8 mouse cellular contexts compared by ENCODE assay signal in the genomic region with DNA sequence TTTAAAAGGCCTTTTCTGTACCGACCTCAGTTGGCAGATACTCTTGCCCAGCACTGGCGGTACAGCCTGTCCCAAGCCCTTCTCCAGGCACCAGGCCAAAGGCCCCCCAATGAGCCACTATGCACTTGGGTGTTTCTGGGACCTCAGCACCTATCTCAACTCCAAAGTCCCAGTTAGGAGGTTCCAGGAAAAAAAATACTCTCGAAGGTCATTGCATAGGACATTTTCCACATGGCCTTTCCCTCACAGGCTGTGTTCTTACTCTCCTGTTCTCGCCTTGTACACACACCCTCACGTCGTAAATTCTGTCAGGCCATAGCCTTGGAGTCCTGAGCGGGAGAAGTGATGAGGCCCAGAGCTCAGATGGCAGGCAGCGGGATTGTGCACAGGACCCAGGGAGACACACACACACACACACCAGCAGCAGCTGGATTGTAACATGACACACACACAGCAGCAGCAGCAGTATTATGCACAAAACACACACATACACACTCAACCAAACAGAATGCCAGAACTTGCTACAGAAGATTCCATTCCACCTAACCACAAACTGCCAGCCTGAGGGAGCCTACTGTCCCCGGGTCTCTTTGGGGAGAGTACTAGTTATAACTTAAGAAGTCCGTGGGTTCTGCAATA. TPM values are rescaled to one million over a fixed set of nuclear protein-coding genes. Genes with fewer than 3 reads are reported as not detected.
DNase-seq lines count a peak whose midpoint lies in the region; ATAC-seq and TF ChIP-seq lines count a peak whose summit lies in the region.

No protein-coding gene starts in this region.

- 39% methylated on average over 10 of the region's 10 CpGs for WGBS in lung, embryonic 15.5 days
- 29% methylated on average over 10 of the region's 10 CpGs for WGBS in kidney, adult 2 months
- WGBS in neural tube, embryonic 15.5 days, result 45% methylated on average over 10 of the region's 10 CpGs

- peak; percentile 31 for DNase-seq in adrenal gland, adult 2 months
- DNase-seq in adrenal gland, adult 18-20 months (ENCODE audit: low spot score in 2 of 2), result no peak
- no peak for DNase-seq in lung, postnatal 25 days (ENCODE audit: low spot score)
- peak; percentile 67 for DNase-seq in kidney, adult 2 months
- no peak for DNase-seq in thymus, postnatal 14 days
- no peak for DNase-seq in thymus, postnatal 25 days

- H3K9me3 ChIP-seq in lung, embryonic 15.5 days, result no peaks in the 10 kb centered on the region
- H3K9me3 ChIP-seq in neural tube, embryonic 15.5 days (replicated peaks), result no peaks in the 10 kb centered on the region

- no peak for TF ChIP-seq POLR2A in kidney, adult 2 months (IDR thresholded peaks at IDR 0.05; ENCODE audit: low read depth, low read length)

- H3K27me3 ChIP-seq in lung, embryonic 15.5 days, result no peaks in the 10 kb centered on the region; the same call in 1 of the 2 replicates
- H3K27me3 ChIP-seq in kidney, adult 2 months (replicated peaks; ENCODE audit: control insufficient read depth, insufficient read depth, low read length), result no peaks in the 10 kb centered on the region
- H3K27me3 ChIP-seq in neural tube, embryonic 15.5 days (replicated peaks), result 0 out of 2 replicates have a peak, but pooled peaks cover 4% of the 10 kb centered on the region

- H3K36me3 ChIP-seq in lung, embryonic 15.5 days, result no peaks in the 10 kb centered on the region
- H3K36me3 ChIP-seq in kidney, adult 2 months (ENCODE audit: control insufficient read depth, insufficient read depth, low read length), result no peaks in the 10 kb centered on the region
- no peaks in the 10 kb centered on the region for H3K36me3 ChIP-seq in neural tube, embryonic 15.5 days

- no peak for ATAC-seq in lung, embryonic 15.5 days (ENCODE audit: borderline replicate concordance, extremely low read depth, low FRiP score, low TSS enrichment)
- ATAC-seq in neural tube, embryonic 15.5 days (ENCODE audit: low FRiP score), result no peak

- no peak overlapping the region for H3K27ac ChIP-seq in lung, embryonic 15.5 days
- H3K27ac ChIP-seq in kidney, adult 2 months (ENCODE audit: insufficient read depth, low read depth, low read length), result peak overlapping the region; percentile 57
- peak overlapping the region; percentile 28; the same call in 1 of the 2 replicates for H3K27ac ChIP-seq in neural tube, embryonic 15.5 days (replicated peaks)

- H3K4me1 ChIP-seq in lung, embryonic 15.5 days, result peaks cover 16% of the 10 kb centered on the region
- H3K4me1 ChIP-seq in kidney, adult 2 months (ENCODE audit: control insufficient read depth, insufficient read depth, low read length), result peaks cover 4% of the 10 kb centered on the region; the same call in 1 of the 2 replicates
- peaks cover 20% of the 10 kb centered on the region for H3K4me1 ChIP-seq in neural tube, embryonic 15.5 days

- no peak overlapping the region for H3K4me3 ChIP-seq in lung, embryonic 15.5 days
- peak overlapping the region; percentile 58 for H3K4me3 ChIP-seq in kidney, adult 2 months (ENCODE audit: insufficient read depth, low read depth, low read length)
- H3K4me3 ChIP-seq in neural tube, embryonic 15.5 days (replicated peaks), result no peak overlapping the region; the same call in 1 of the 2 replicates

- peak overlapping the region; percentile 53 for H3K4me2 ChIP-seq in lung, embryonic 15.5 days
- H3K4me2 ChIP-seq in neural tube, embryonic 15.5 days, result peak overlapping the region; percentile 45

- no peak for TF ChIP-seq CTCF in kidney, adult 2 months (conservative IDR thresholded peaks at IDR 0.05; ENCODE audit: insufficient read depth, insufficient read length, low read depth, low read length)

- no peak overlapping the region for H3K9ac ChIP-seq in lung, embryonic 15.5 days
- no peak overlapping the region for H3K9ac ChIP-seq in neural tube, embryonic 15.5 days (replicated peaks)

RNA-seq across cellular contexts. Expression of a gene that starts 5.8 kb away (rescaled TPM):
- 10 to 100 TPM; 46.7 to 84.2 TPM for total RNA-seq in adrenal gland, adult 2 months (2021)
- 21.2 and 23.2 TPM in 2 replicates for polyA plus RNA-seq in adrenal gland, adult 2 months (2012; rRNA removed)
- 100 to 1,000 TPM in 1 of 2 experiments, 10 to 100 TPM in 1; 99.8 to 239 TPM for total RNA-seq in adrenal gland, adult 18-20 months (2021)
- polyA plus RNA-seq in lung, embryonic 15.5 days (2015; fragmentation: Nextera tagmentation; extraction: Ambion mirVana), result 1.4 TPM in 2 replicates
- 18.2 and 20.2 TPM in 2 replicates for polyA plus RNA-seq in kidney, adult 2 months (2012; rRNA removed)
- 2.4 and 3.1 TPM in 2 replicates for polyA plus RNA-seq in neural tube, embryonic 15.5 days (2015; fragmentation: Nextera tagmentation; extraction: Ambion mirVana)

Comparison
In these comparisons a context has a peak if more than half of its experiments do, and no peak if none do; other contexts are left out.
1. DNase-seq: peak in adrenal gland, adult 2 months (single experiment) and kidney, adult 2 months (single experiment); none in adrenal gland, adult 18-20 months (0 of 2), lung, postnatal 25 days (single experiment), thymus, postnatal 14 days (single experiment) and thymus, postnatal 25 days (single experiment).